Mouse (Mus musculus) adrenal gland, postnatal 25 days (tissue): ENCODE results near the gene Pdcd6ip. TPM values are rescaled to one million over a fixed set of nuclear protein-coding genes. Genes with fewer than 3 reads are reported as not detected.
A peak's percentile ranks its signal among the peaks of the same experiment; 100 is the strongest.
"Not testable (repeated sequence)": the region's sequence is repeated elsewhere in the genome, so short reads cannot be mapped to it uniquely, and the experiment has no call there.

Experiments used
- DNase-seq: peaks from one replicate; pipeline ENCODE4 v3.0.0; 2021; ENCODE audit warnings: mixed read lengths
- total RNA-seq: library from RNA; stranded (reverse); gene quantifications from 2 replicates; pipeline ENCODE4 v1.2.3, GENCODE M21; 2021

Gene Pdcd6ip
- total RNA-seq, 1 experiment from 2014 or later, result 196 TPM

GRCm38 (mm10) chr9:113701441-113702160, 6.5 kb downstream of the Pdcd6ip start:
- no peak for DNase-seq

- peak; percentile 25 for DNase-seq
Observed at GRCm38 (mm10) chr9:113687461-113687860, 20.6 kb downstream of the Pdcd6ip start.

GRCm38 (mm10) chr9:113673721-113674120, 34.3 kb downstream of the Pdcd6ip start:
- DNase-seq, result no peak

- DNase-seq, result no peak
Observed at GRCm38 (mm10) chr9:113672352-113672751, 35.7 kb downstream of the Pdcd6ip start.

GRCm38 (mm10) chr9:113670857-113671106, 37.3 kb downstream of the Pdcd6ip start:
- DNase-seq, result no peak

GRCm38 (mm10) chr9:113670105-113670856, 37.8 kb downstream of the Pdcd6ip start:
- no peak for DNase-seq

GRCm38 (mm10) chr9:113663476-113663875, 44.6 kb downstream of the Pdcd6ip start:
- no peak for DNase-seq

GRCm38 (mm10) chr9:113657837-113658236, 50.2 kb downstream of the Pdcd6ip start:
- DNase-seq, result no peak

- DNase-seq, result no peak
Observed at GRCm38 (mm10) chr9:113653571-113653970, 54.5 kb downstream of the Pdcd6ip start.

- DNase-seq, result no peak
Observed at GRCm38 (mm10) chr9:113650787-113651186, 57.3 kb downstream of the Pdcd6ip start.

GRCm38 (mm10) chr9:113649211-113649610, 58.8 kb downstream of the Pdcd6ip start:
- not testable (repeated sequence) for DNase-seq

- DNase-seq, result no peak
Observed at GRCm38 (mm10) chr9:113645837-113646169, 62.3 kb downstream of the Pdcd6ip start.

GRCm38 (mm10) chr9:113645153-113645836, 62.8 kb downstream of the Pdcd6ip start:
- peak; percentile 24 for DNase-seq

- DNase-seq, result no peak
Observed at GRCm38 (mm10) chr9:113644701-113645100, 63.4 kb downstream of the Pdcd6ip start.

GRCm38 (mm10) chr9:113644076-113644475, 64.0 kb downstream of the Pdcd6ip start:
- DNase-seq, result no peak

GRCm38 (mm10) chr9:113643669-113644068, 64.4 kb downstream of the Pdcd6ip start:
- DNase-seq, result no peak

GRCm38 (mm10) chr9:113634986-113635385, 73.1 kb downstream of the Pdcd6ip start:
- no peak for DNase-seq

- no peak for DNase-seq
Observed at GRCm38 (mm10) chr9:113633168-113633744, 74.8 kb downstream of the Pdcd6ip start.

- DNase-seq, result no peak
Observed at GRCm38 (mm10) chr9:113632350-113633043, 75.6 kb downstream of the Pdcd6ip start.

- DNase-seq, result peak; percentile 21
Observed at GRCm38 (mm10) chr9:113629632-113630031, 78.4 kb downstream of the Pdcd6ip start.

GRCm38 (mm10) chr9:113629191-113629590, 78.9 kb downstream of the Pdcd6ip start:
- no peak for DNase-seq

- no peak for DNase-seq
Observed at GRCm38 (mm10) chr9:113628780-113629179, 79.3 kb downstream of the Pdcd6ip start.
